Mouse (Mus musculus) intestine, embryonic 14.5 days (tissue): ENCODE results near the gene Jun. TPM values are rescaled to one million over a fixed set of nuclear protein-coding genes. Genes with fewer than 3 reads are reported as not detected.
A peak's percentile ranks its signal among the peaks of the same experiment; 100 is the strongest.

Source experiments
- ATAC-seq: fragments of 200-750 bp; cut with Nextera tagmentation; replicated peaks from 2 replicates; pipeline ENCODE4 v1.8.0; 2017; ENCODE audit warnings: low read depth, moderate number of reproducible peaks, moderate TSS enrichment, moderate library complexity; ENCODE audit not compliant: low FRiP score, low TSS enrichment
- DNase-seq: peaks from one replicate; pipeline ENCODE4 v3.0.0-alpha.2; 2018; ENCODE audit warnings: low spot score
- H3K27ac ChIP-seq: fragments of 300-500 bp; sonication (generic); 2 replicates; pipeline ENCODE4 v1.5.1; 2014; ENCODE audit warnings: low read depth, mild to moderate bottlenecking, control low read depth
- H3K27me3 ChIP-seq: fragments of 300-500 bp; sonication (generic); replicated peaks from 2 replicates; pipeline ENCODE4 v1.6.1; 2014; ENCODE audit warnings: low read length, control low read depth; ENCODE audit not compliant: control insufficient read depth, insufficient read depth
- H3K36me3 ChIP-seq: fragments of 300-500 bp; sonication (generic); 2 replicates; pipeline ENCODE4 v1.6.1; 2014; ENCODE audit warnings: low read length, control low read depth; ENCODE audit not compliant: control insufficient read depth, insufficient read depth
- H3K4me1 ChIP-seq: fragments of 300-500 bp; sonication (generic); replicated peaks from 2 replicates; pipeline ENCODE4 v1.6.1; 2014; ENCODE audit warnings: low read length, control low read depth, mixed read lengths; ENCODE audit not compliant: control insufficient read depth, insufficient read depth
- H3K4me2 ChIP-seq: fragments of 300-500 bp; sonication (generic); 2 replicates; pipeline ENCODE4 v1.6.1; 2014; ENCODE audit warnings: low read length
- H3K4me3 ChIP-seq: fragments of 300-500 bp; sonication (generic); 2 replicates; pipeline ENCODE4 v1.5.1; 2014; ENCODE audit warnings: low read depth, low read length, control low read depth, mixed read lengths
- H3K9ac ChIP-seq: fragments of 300-500 bp; sonication (generic); 2 replicates; pipeline ENCODE4 v1.6.1; 2014; ENCODE audit warnings: mild to moderate bottlenecking, low read length
- H3K9me3 ChIP-seq: fragments of 300-500 bp; sonication (generic); 2 replicates; pipeline ENCODE4 v1.6.1; 2016; ENCODE audit warnings: low read length, control low read depth; ENCODE audit not compliant: control insufficient read depth
- WGBS: fragments of 180-500 bp; shearing (Covaris S2); extraction: QIAGEN DNeasy Blood & Tissue Kit; methylation state at CpG from one replicate; pipeline ENCODE4 v1.1.7; 2014; 5-methylcytosine and 5-hydroxymethylcytosine counted together
- polyA plus RNA-seq: library from polyadenylated mRNA; unstranded; fragments of >200 nt; fragmentation: Nextera tagmentation; extraction: Ambion mirVana; gene quantifications from 2 replicates; pipeline ENCODE4 v1.2.1, GENCODE M21; 2014

The Jun gene
- polyA plus RNA-seq, result 56.0 and 61.7 TPM in 2 replicates

DNA sequence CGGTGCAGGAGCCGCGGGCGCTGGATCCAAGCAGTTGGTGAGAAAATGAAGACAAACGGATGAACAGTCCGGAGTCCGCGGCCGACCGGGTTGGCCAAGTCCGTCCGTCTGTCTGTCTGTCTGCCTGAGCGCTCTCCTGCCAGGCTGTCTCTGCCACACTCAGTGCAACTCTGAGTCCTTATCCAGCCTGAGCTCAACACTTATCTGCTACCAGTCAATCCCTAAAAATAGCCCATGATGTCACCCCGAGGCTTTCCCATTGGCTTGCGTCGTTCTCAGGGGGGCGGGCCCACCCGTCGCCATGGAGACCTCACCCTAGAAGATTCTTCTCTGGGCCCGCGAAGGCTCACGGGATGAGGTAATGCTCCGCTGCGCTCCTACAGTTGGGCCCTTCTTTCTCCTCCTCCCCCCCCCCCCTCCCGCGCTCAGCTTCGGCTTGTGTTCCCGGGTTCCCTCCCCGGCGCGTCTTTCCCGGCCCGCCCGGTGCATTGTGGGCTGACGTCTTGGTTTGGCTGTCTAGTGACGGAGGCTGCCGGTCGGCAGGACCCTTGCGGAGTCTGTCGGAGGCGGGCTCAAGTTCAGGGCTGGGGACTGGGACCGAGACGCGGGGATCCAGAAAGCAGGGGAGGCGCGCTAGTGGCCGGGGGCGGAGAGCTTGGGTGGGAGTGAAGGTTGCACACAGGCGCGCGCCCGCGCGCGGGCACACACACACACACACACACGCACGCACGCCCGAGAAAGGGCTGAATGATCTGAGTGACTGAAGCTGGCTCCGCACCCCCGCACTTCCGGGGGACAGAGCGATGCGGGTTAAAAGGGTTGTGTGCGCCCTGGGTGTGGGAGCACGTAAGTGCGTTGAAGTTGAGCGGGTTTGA, at the start of gene Jun:
TSS of gene Jun (minus strand) at position 198 of the 875 bp plus-strand sequence.
- ATAC-seq, result peak; percentile 93
- no peaks in the 10 kb centered on the region for H3K9me3 ChIP-seq
- peaks cover 27% of the 10 kb centered on the region for H3K4me1 ChIP-seq
- H3K27me3 ChIP-seq, result no peaks in the 10 kb centered on the region
- H3K36me3 ChIP-seq, result no peaks in the 10 kb centered on the region; the same call in 1 of the 2 replicates
- peak within 1 kb of the TSS; percentile 100 for H3K27ac ChIP-seq
- peak; percentile 99 for DNase-seq
- WGBS, result under 1% methylated on average over 67 of the region's 68 CpGs
- H3K9ac ChIP-seq, result peak within 1 kb of the TSS; percentile 98
- H3K4me3 ChIP-seq, result peak within 1 kb of the TSS; percentile 95
- peak within 1 kb of the TSS; percentile 81 for H3K4me2 ChIP-seq

GRCm38 (mm10) chr4:95101684-95102083, 49.7 kb upstream of the Jun start:
- Histone ChIP-seq H3K4me2 (no peak overlapping the region), H3K9me3 (0 out of 2 replicates have a peak, but pooled peaks cover 6% of the 10 kb centered on the region), H3K36me3 (no peaks in the 10 kb centered on the region), H3K27ac (no peak overlapping the region), H3K27me3 (no peaks in the 10 kb centered on the region), H3K9ac (no peak overlapping the region), H3K4me1 (peaks cover 9% of the 10 kb centered on the region; the same call in 1 of the 2 replicates), H3K4me3 (no peak overlapping the region)
- ATAC-seq (no peak), DNase-seq (no peak)
- 94% methylated on average over 7 of the region's 7 CpGs for WGBS

DNA sequence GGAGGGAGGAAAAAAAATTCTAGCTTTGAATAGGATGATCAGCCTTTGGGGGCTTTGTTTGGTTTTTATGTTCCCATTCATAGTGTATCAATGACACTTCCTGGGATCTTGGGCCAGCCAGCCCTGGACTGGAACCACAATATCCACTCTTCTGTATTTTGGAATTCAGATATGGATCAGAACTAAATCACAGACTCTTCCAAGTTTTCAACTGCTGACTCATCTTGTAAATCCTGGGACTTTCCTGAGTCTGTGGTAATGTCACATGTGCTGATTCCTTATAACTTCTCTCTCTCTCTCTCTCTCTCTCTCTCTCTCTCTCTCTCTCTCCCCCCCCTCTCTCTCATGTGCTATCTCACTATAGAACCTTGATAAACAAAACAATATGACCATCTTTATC, 48.7 kb upstream of the Jun start:
- Histone ChIP-seq H3K9ac (no peak overlapping the region), H3K9me3 (0 out of 2 replicates have a peak, but pooled peaks cover 6% of the 10 kb centered on the region)

DNA sequence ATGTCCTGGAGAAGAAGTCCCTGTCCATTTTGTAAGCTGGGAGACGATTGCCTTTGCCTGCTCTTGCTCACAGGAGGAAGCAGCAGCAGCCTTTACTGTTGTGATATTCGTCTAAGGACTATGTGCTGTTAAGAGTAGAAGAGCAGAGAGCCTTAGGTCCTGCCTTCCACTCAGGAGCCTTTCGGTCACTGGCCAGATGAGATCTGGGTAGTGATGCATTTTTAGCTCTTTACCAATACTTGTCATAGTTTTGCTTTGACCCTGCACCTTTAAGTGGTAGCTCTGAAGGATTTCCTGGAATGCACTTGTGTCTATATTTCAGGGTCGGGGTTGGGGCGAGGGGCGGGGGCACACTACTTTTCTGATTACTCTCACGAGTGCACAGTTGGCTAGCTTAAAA, 47.4 kb upstream of the Jun start:
- Histone ChIP-seq H3K36me3 (no peaks in the 10 kb centered on the region), H3K27ac (no peak overlapping the region), H3K4me1 (0 out of 2 replicates have a peak, but pooled peaks cover 3% of the 10 kb centered on the region), H3K27me3 (no peaks in the 10 kb centered on the region), H3K4me3 (no peak overlapping the region), H3K4me2 (no peak overlapping the region), H3K9me3 (0 out of 2 replicates have a peak, but pooled peaks cover 6% of the 10 kb centered on the region), H3K9ac (no peak overlapping the region)
- 47% methylated on average over 7 of the region's 7 CpGs for WGBS
- ATAC-seq (no peak), DNase-seq (peak; percentile 47)

More for the DNA sequence above, 48.7 kb upstream of the Jun start:
- ATAC-seq (no peak), DNase-seq (peak; percentile 42)
- Histone ChIP-seq H3K4me1 (peaks cover 3% of the 10 kb centered on the region; the same call in 1 of the 2 replicates), H3K4me2 (no peak overlapping the region), H3K36me3 (no peaks in the 10 kb centered on the region), H3K4me3 (no peak overlapping the region), H3K27me3 (no peaks in the 10 kb centered on the region), H3K27ac (no peak overlapping the region)

GRCm38 (mm10) chr4:95098722-95099097, 46.7 kb upstream of the Jun start:
- no peak overlapping the region for H3K9ac ChIP-seq
- H3K4me2 ChIP-seq, result no peak overlapping the region
- no peaks in the 10 kb centered on the region for H3K36me3 ChIP-seq
- WGBS, result 71% methylated on average over 5 of the region's 5 CpGs
- peak; percentile 46 for DNase-seq
- no peaks in the 10 kb centered on the region for H3K27me3 ChIP-seq
- no peak for ATAC-seq
- H3K9me3 ChIP-seq, result 0 out of 2 replicates have a peak, but pooled peaks cover 6% of the 10 kb centered on the region
- H3K4me1 ChIP-seq, result 0 out of 2 replicates have a peak, but pooled peaks cover 3% of the 10 kb centered on the region
- no peak overlapping the region for H3K4me3 ChIP-seq
- H3K27ac ChIP-seq, result no peak overlapping the region

DNA sequence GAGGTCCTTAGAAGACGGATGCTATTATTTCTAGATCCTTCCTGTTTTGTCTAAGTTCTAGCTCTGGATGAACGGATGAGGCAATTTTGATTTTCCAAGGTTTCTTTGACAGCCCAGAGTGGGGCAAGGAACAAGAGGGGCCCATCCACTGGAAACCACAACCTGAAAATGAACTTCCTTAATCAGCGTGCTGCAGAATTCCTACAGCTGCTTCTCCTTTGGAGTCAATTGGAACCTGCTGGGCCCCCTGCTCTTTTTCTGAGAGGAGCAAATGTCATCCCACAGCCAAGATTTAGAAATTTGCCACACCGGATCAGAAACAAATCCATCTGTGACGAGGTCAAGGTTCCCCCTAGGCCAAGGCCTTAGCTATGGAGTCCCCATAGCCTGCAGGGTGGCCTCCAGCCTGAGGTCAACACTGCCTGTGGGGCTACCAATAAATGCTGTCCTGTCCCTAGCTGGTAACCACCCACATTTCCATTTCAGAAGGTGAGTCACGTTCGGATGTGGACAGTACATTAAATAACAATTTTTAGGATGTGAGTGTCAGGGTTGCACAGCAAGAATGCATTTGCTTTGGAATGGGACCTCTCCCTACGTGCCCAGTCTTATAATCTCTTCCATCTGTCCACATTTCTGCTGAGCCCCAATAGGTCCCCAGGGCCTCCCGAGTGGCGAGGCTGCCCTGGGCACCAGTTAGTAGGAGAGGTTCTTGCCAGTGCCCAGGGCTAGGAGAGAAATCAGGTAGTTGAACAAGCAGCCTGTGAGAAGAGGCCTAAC, 46.1 kb upstream of the Jun start:
- Histone ChIP-seq H3K36me3 (no peaks in the 10 kb centered on the region), H3K27ac (no peak overlapping the region), H3K4me1 (0 out of 2 replicates have a peak, but pooled peaks cover 3% of the 10 kb centered on the region), H3K9me3 (0 out of 2 replicates have a peak, but pooled peaks cover 6% of the 10 kb centered on the region), H3K4me3 (no peak overlapping the region), H3K4me2 (no peak overlapping the region), H3K9ac (no peak overlapping the region), H3K27me3 (no peaks in the 10 kb centered on the region)
- DNase-seq (peak; percentile 35), ATAC-seq (no peak)
- 80% methylated on average over 10 of the region's 10 CpGs for WGBS

DNA sequence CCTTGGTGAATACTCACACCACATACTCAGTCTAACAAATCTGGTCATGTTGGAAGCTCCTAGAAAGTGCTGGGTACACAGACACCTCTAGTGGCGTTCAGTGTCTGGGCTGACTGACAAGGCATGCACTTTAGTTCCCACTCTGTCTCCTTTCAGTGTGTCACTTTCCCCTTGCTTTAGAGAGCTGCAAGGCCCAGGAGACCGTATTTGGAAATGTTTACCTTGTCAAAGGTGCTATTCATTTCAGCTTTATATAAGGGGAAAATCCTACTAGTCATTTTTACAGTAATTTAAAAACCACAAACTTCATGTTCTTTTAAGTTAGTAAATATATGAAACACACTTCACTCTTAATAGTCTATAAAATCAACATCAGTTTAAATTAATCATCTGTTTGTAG, 44.7 kb upstream of the Jun start:
- no peak overlapping the region for H3K9ac ChIP-seq
- WGBS, result 54% methylated on average over 2 of the region's 2 CpGs
- H3K4me1 ChIP-seq, result 0 out of 2 replicates have a peak, but pooled peaks cover 3% of the 10 kb centered on the region
- H3K36me3 ChIP-seq, result no peaks in the 10 kb centered on the region
- H3K4me2 ChIP-seq, result no peak overlapping the region
- DNase-seq, result no peak
- 0 out of 2 replicates have a peak, but pooled peaks cover 2% of the 10 kb centered on the region for H3K9me3 ChIP-seq
- no peak for ATAC-seq
- no peaks in the 10 kb centered on the region for H3K27me3 ChIP-seq
- no peak overlapping the region for H3K27ac ChIP-seq
- no peak overlapping the region for H3K4me3 ChIP-seq

- no peak overlapping the region for H3K4me2 ChIP-seq
- ATAC-seq (no peak), DNase-seq (no peak)
- H3K9ac ChIP-seq, result no peak overlapping the region
- no peak overlapping the region for H3K4me3 ChIP-seq
- H3K4me1 ChIP-seq, result 0 out of 2 replicates have a peak, but pooled peaks cover 3% of the 10 kb centered on the region
- no peaks in the 10 kb centered on the region for H3K36me3 ChIP-seq
- no peaks in the 10 kb centered on the region for H3K27me3 ChIP-seq
- no peak overlapping the region for H3K27ac ChIP-seq
- no peaks in the 10 kb centered on the region for H3K9me3 ChIP-seq
- WGBS, result 82% methylated on average over 6 of the region's 6 CpGs
Observed at GRCm38 (mm10) chr4:95095911-95096310, 43.9 kb upstream of the Jun start.
